Mouse (Mus musculus) liver, embryonic 14.5 days (tissue): ENCODE measurements around the gene Donson. TPM values are rescaled to one million over a fixed set of nuclear protein-coding genes. Genes with fewer than 3 reads are reported as not detected.

ENCODE experiments used
- ATAC-seq: fragments of 200-750 bp; cut with Nextera tagmentation; 2 replicates; pipeline ENCODE4 v1.8.0; 2017; ENCODE audit warnings: moderate number of reproducible peaks, mild to moderate bottlenecking, moderate library complexity; ENCODE audit not compliant: insufficient read depth
- DNase-seq, 3 experiments: peaks; one replicate each; pipeline ENCODE4 v3.0.0-alpha.2; 2012 to 2013; ENCODE audit warnings: low read depth in 3 of 3, low spot score in 3 of 3
- H3K27ac ChIP-seq: fragments of 300-500 bp; sonication (generic); 2 replicates; pipeline ENCODE4 v1.5.1; 2014; ENCODE audit warnings: moderate library complexity, mild to moderate bottlenecking, control low read depth, inconsistent platforms
- H3K27me3 ChIP-seq: fragments of 300-500 bp; sonication (generic); 2 replicates; pipeline ENCODE4 v1.6.1; 2014; ENCODE audit warnings: mild to moderate bottlenecking, low read length, moderate library complexity; ENCODE audit not compliant: control insufficient read depth, insufficient read depth
- H3K36me3 ChIP-seq: fragments of 300-500 bp; sonication (generic); replicated peaks from 2 replicates; pipeline ENCODE4 v1.6.1; 2014; ENCODE audit warnings: low read depth; ENCODE audit not compliant: control insufficient read depth, insufficient read depth
- H3K4me1 ChIP-seq, 2 experiments: fragments of 200-500 bp in 1 of 2; fragments of 300-500 bp in 1 of 2; sonication (generic) in 1 of 2; replicated peaks; 2 replicates each; pipeline ENCODE4 v1.6.1; 2012 to 2014; ENCODE audit warnings: antibody characterized with exemption in 1 of 2, inconsistent platforms in 1 of 2, low read length in 1 of 2; ENCODE audit not compliant: control insufficient read depth in 2 of 2, insufficient read depth in 2 of 2
- H3K4me2 ChIP-seq: fragments of 300-500 bp; sonication (generic); 2 replicates; pipeline ENCODE4 v1.6.1; 2014; ENCODE audit warnings: low read depth, mild to moderate bottlenecking, control low read depth, moderate library complexity
- H3K4me3 ChIP-seq, 2 experiments: fragments of 200-500 bp in 1 of 2; fragments of 300-500 bp in 1 of 2; sonication (generic) in 1 of 2; 2 replicates each; pipeline ENCODE4 v1.5.1; 2012 to 2014; ENCODE audit warnings: low read depth in 2 of 2, low read length in 2 of 2, mild to moderate bottlenecking in 2 of 2, control low read depth in 1 of 2, inconsistent platforms in 1 of 2, moderate library complexity in 1 of 2; ENCODE audit not compliant: insufficient read depth in 1 of 2
- H3K9ac ChIP-seq: fragments of 300-500 bp; sonication (generic); replicated peaks from 2 replicates; pipeline ENCODE4 v1.6.1; 2014; ENCODE audit warnings: mild to moderate bottlenecking, control low read depth, moderate library complexity
- H3K9me3 ChIP-seq: fragments of 300-500 bp; sonication (generic); 2 replicates; pipeline ENCODE4 v1.6.1; 2016; ENCODE audit warnings: low read length, mixed read lengths; ENCODE audit not compliant: control insufficient read depth
- CTCF ChIP-seq: IDR thresholded peaks from 2 replicates; pipeline ENCODE4 v1.5.1; 2016; ENCODE audit warnings: antibody characterized with exemption, low read depth, control low read depth
- EP300 ChIP-seq: IDR thresholded peaks from 2 replicates; pipeline ENCODE4 v1.6.1; 2016; ENCODE audit warnings: antibody characterized with exemption, low read depth
- WGBS: fragments of 180-500 bp; shearing (Covaris S2); extraction: QIAGEN DNeasy Blood & Tissue Kit; methylation state at CpG from one replicate; pipeline ENCODE4 v1.1.7; 2014; ENCODE audit not compliant: insufficient replicate concordance; 5-methylcytosine and 5-hydroxymethylcytosine counted together
- polyA plus RNA-seq, 2 experiments: library from polyadenylated mRNA; depleted of rRNA in 1 of 2; stranded (reverse) in 1 of 2; unstranded in 1 of 2; fragments of >200 nt; fragmentation: Nextera tagmentation in 1 of 2; extraction: Ambion mirVana in 1 of 2; gene quantifications; 2 replicates each; pipeline versions ENCODE4 v1.2.1 to v1.2.3; 2012 to 2014

Gene Donson
- polyA plus RNA-seq, 2 experiments: 26.2 to 32.0 TPM

DNA sequence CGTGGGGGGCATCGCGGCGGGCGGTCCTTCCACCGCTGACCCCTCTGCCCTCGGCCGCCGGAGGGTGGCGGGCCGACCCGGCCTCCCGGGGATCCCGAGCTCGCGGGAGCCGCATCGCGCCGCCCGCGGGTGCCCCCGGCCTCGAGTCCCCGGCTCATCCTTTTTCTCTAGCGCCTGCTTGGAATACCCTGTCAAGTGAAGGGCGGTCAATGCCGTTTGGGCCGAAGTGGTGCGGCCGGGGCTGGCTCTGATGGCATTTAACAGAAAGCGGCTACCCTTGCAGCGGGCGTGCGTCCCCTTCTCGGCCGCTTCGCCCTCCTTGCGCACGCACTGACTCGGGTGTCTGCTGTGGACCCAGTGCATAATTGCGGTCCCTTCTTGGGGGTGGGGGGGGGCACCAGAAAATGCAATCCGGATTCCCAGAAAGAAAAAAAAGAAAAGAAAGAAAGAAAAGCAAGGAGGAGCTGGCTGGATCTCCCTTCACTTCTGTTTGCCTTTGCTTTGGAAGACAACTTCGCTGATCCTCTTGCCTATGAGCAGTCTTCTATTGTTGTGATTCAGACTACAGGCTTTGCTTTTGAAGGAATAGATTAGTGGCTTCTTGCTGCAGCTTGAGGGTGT lies 41.4 kb upstream of the Donson start:
- Histone ChIP-seq H3K9me3 (no peaks in the 10 kb centered on the region), H3K36me3 (no peaks in the 10 kb centered on the region), H3K4me1 (peaks cover 11 to 12% of the 10 kb centered on the region in 2 experiments), H3K27ac (no peak overlapping the region), H3K4me2 (peak overlapping the region; percentile 79), H3K9ac (peak overlapping the region; percentile 23; the same call in 1 of the 2 replicates), H3K4me3 (peak overlapping the region; percentile 60 to 72), H3K27me3 (peaks cover 38% of the 10 kb centered on the region)
- TF ChIP-seq EP300 (no peak), CTCF (no peak)
- DNase-seq: no peak
- WGBS: under 1% methylated on average over 43 of the region's 44 CpGs
- ATAC-seq: no peak

GRCm38 (mm10) chr16:91729066-91729482 lies 40.5 kb upstream of the Donson start, which contains the start of gene Itsn1:
Gene Itsn1 (plus strand): TSS chr16:91729281.
- H3K4me2 ChIP-seq: peak within 1 kb of the TSS; percentile 79
- peaks cover 38% of the 10 kb centered on the region for H3K27me3 ChIP-seq
- under 1% methylated on average over 33 of the region's 33 CpGs for WGBS
- H3K36me3 ChIP-seq: no peaks in the 10 kb centered on the region
- TF ChIP-seq EP300: no peak
- TF ChIP-seq CTCF: no peak
- peak within 1 kb of the TSS; percentile 72 to 90 for H3K4me3 ChIP-seq
- H3K27ac ChIP-seq: peak within 1 kb of the TSS; percentile 72
- H3K9ac ChIP-seq: peak within 1 kb of the TSS; percentile 68
- ATAC-seq (peak; percentile 84), DNase-seq (peak; percentile 95 to 97 (median 96))
- peaks cover 9 to 11% of the 10 kb centered on the region in 2 experiments for H3K4me1 ChIP-seq
- H3K9me3 ChIP-seq: no peaks in the 10 kb centered on the region

- peak within 1 kb of the TSS; percentile 72 for H3K27ac ChIP-seq
- no peaks in the 10 kb centered on the region for H3K9me3 ChIP-seq
- H3K4me3 ChIP-seq: peak within 1 kb of the TSS; percentile 72 to 90
- DNase-seq (peak; percentile 98 to 99 (median 99)), ATAC-seq (peak; percentile 95)
- peak within 1 kb of the TSS; percentile 68 for H3K9ac ChIP-seq
- peaks cover 38% of the 10 kb centered on the region for H3K27me3 ChIP-seq
- peaks cover 9 to 11% of the 10 kb centered on the region in 2 experiments for H3K4me1 ChIP-seq
- under 1% methylated on average over 46 of the region's 46 CpGs for WGBS
- H3K4me2 ChIP-seq: peak within 1 kb of the TSS; percentile 79
- no peak for TF ChIP-seq CTCF
- TF ChIP-seq EP300: no peak
- H3K36me3 ChIP-seq: no peaks in the 10 kb centered on the region
Observed at GRCm38 (mm10) chr16:91728123-91729065, 39.8 kb upstream of the Donson start, which contains the start of gene Cryzl1. Gene Cryzl1 (minus strand): TSS chr16:91728975.

DNA sequence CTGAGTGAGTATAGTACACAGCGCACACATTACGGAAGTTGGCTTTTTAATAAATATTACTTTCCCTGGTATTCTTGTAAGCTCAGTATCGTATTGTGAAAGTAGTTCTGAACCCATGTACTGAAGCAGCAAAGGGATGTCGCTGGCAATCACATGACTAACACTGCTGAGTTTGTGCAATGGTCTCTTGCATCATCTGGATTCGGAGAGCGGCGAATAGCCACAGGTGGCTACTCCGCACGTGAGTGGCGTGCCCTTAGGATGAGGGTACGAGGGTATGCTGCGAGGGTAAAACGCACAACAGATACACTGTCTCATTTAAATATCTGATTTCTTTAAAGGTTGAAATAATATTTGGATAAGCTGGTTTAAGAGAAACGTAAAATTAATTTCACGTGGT lies 38.9 kb upstream of the Donson start:
- Histone ChIP-seq H3K9me3 (no peaks in the 10 kb centered on the region), H3K27ac (peak overlapping the region; percentile 72), H3K9ac (peak overlapping the region; percentile 68), H3K4me1 (peaks cover 9 to 11% of the 10 kb centered on the region in 2 experiments), H3K4me2 (peak overlapping the region; percentile 79), H3K4me3 (peak overlapping the region; percentile 72 to 90; a peak in 3 of 4 replicates), H3K27me3 (peaks cover 32% of the 10 kb centered on the region), H3K36me3 (no peaks in the 10 kb centered on the region)
- ATAC-seq (no peak), DNase-seq (peak in 2 of 3 experiments; percentile 46 to 47)
- TF ChIP-seq CTCF (no peak), EP300 (no peak)
- 81% methylated on average over 15 of the region's 15 CpGs for WGBS

- H3K4me2 ChIP-seq: no peak overlapping the region
- peaks cover 9 to 11% of the 10 kb centered on the region in 2 experiments for H3K4me1 ChIP-seq
- DNase-seq (peak in 1 of 3 experiments; percentile 23), ATAC-seq (no peak)
- H3K9me3 ChIP-seq: no peaks in the 10 kb centered on the region
- no peak overlapping the region for H3K9ac ChIP-seq
- H3K36me3 ChIP-seq: no peaks in the 10 kb centered on the region; the same call in 1 of the 2 replicates
- peaks cover under 1% of the 10 kb centered on the region; the same call in 1 of the 2 replicates for H3K27me3 ChIP-seq
- H3K4me3 ChIP-seq: no peak overlapping the region
- 39% methylated on average over 3 of the region's 3 CpGs for WGBS
- H3K27ac ChIP-seq: no peak overlapping the region
- TF ChIP-seq CTCF: peak; percentile 89
- TF ChIP-seq EP300: no peak
Observed at GRCm38 (mm10) chr16:91724247-91724646, 35.7 kb upstream of the Donson start.
